Mouse (Mus musculus): ENCODE data around the gene Il6ra. TPM values are rescaled to one million over a fixed set of nuclear protein-coding genes. Genes with fewer than 3 reads are reported as not detected.

Gene Il6ra
- polyA plus RNA-seq, 1 experiment from 2014 or later = 0.39 TPM

- H3K27ac ChIP-seq (replicated peaks) = no peak overlapping the region
- no peaks in the 10 kb centered on the region for H3K36me3 ChIP-seq
- peaks cover 11% of the 10 kb centered on the region for H3K27me3 ChIP-seq (ENCODE audit: low read depth, poor library complexity, severe bottlenecking)
- H3K9me3 ChIP-seq (replicated peaks) = no peaks in the 10 kb centered on the region
- H3K4me3 ChIP-seq = no peak overlapping the region
- no peak for DNase-seq (ENCODE audit: low spot score)
- H3K4me1 ChIP-seq = peaks cover 23% of the 10 kb centered on the region
- 79% methylated on average over 8 of the region's 8 CpGs for WGBS
Observed at GRCm38 (mm10) chr3:89899511-89899908, 13.5 kb downstream of the Il6ra start.

GRCm38 (mm10) chr3:89898870-89899510 is 14.0 kb downstream of the Il6ra start:
- 75% methylated on average over 5 of the region's 5 CpGs for WGBS
- no peaks in the 10 kb centered on the region for H3K9me3 ChIP-seq (replicated peaks)

GRCm38 (mm10) chr3:89898011-89898410 is 15.0 kb downstream of the Il6ra start:
- no peak for DNase-seq (ENCODE audit: low spot score)
- WGBS = 84% methylated on average over 10 of the region's 10 CpGs
- no peak overlapping the region for H3K27ac ChIP-seq (replicated peaks)
- peaks cover 11% of the 10 kb centered on the region for H3K27me3 ChIP-seq (ENCODE audit: low read depth, poor library complexity, severe bottlenecking)
- H3K36me3 ChIP-seq = no peaks in the 10 kb centered on the region
- no peaks in the 10 kb centered on the region for H3K9me3 ChIP-seq (replicated peaks)
- H3K4me1 ChIP-seq = peaks cover 23% of the 10 kb centered on the region
- H3K4me3 ChIP-seq = no peak overlapping the region

More at GRCm38 (mm10) chr3:89898870-89899510, 14.0 kb downstream of the Il6ra start:
- Histone ChIP-seq H3K4me1 (peaks cover 23% of the 10 kb centered on the region), H3K27ac (replicated peaks) (no peak overlapping the region), H3K36me3 (no peaks in the 10 kb centered on the region), H3K27me3 (ENCODE audit: low read depth, poor library complexity, severe bottlenecking) (peaks cover 11% of the 10 kb centered on the region), H3K4me3 (no peak overlapping the region)
- DNase-seq (ENCODE audit: low spot score) = no peak

- no peak for DNase-seq (ENCODE audit: low spot score)
- peaks cover 11% of the 10 kb centered on the region for H3K27me3 ChIP-seq (ENCODE audit: low read depth, poor library complexity, severe bottlenecking)
- no peak overlapping the region for H3K4me3 ChIP-seq
- H3K36me3 ChIP-seq = no peaks in the 10 kb centered on the region
- H3K27ac ChIP-seq (replicated peaks) = no peak overlapping the region
- peaks cover 23% of the 10 kb centered on the region for H3K4me1 ChIP-seq
- 82% methylated on average over 8 of the region's 8 CpGs for WGBS
- no peaks in the 10 kb centered on the region for H3K9me3 ChIP-seq (replicated peaks)
Observed at GRCm38 (mm10) chr3:89897204-89897796, 15.7 kb downstream of the Il6ra start.

GRCm38 (mm10) chr3:89896571-89896970 is 16.4 kb downstream of the Il6ra start:
- DNase-seq (ENCODE audit: low spot score) = no peak
- WGBS = 21% methylated on average over 5 of the region's 5 CpGs
- H3K4me3 ChIP-seq = no peak overlapping the region

GRCm38 (mm10) chr3:89892517-89893106 is 20.4 kb downstream of the Il6ra start:
- no peaks in the 10 kb centered on the region for H3K36me3 ChIP-seq
- peaks cover 10% of the 10 kb centered on the region; the same call in 1 of the 2 replicates for H3K27me3 ChIP-seq (ENCODE audit: low read depth, poor library complexity, severe bottlenecking)
- H3K4me3 ChIP-seq = no peak overlapping the region
- no peaks in the 10 kb centered on the region for H3K9me3 ChIP-seq (replicated peaks)
- no peak overlapping the region for H3K27ac ChIP-seq (replicated peaks)
- H3K4me1 ChIP-seq = peaks cover 17% of the 10 kb centered on the region
- WGBS = 82% methylated on average over 5 of the region's 5 CpGs
- DNase-seq (ENCODE audit: low spot score) = no peak

More at GRCm38 (mm10) chr3:89896571-89896970, 16.4 kb downstream of the Il6ra start:
- Histone ChIP-seq H3K9me3 (replicated peaks) (no peaks in the 10 kb centered on the region), H3K4me1 (peaks cover 23% of the 10 kb centered on the region), H3K27me3 (ENCODE audit: low read depth, poor library complexity, severe bottlenecking) (peaks cover 11% of the 10 kb centered on the region), H3K27ac (replicated peaks) (no peak overlapping the region), H3K36me3 (no peaks in the 10 kb centered on the region)

- no peak for DNase-seq (ENCODE audit: low spot score)
- Histone ChIP-seq H3K4me3 (no peak overlapping the region), H3K36me3 (no peaks in the 10 kb centered on the region), H3K4me1 (peaks cover 10% of the 10 kb centered on the region), H3K9me3 (replicated peaks) (no peaks in the 10 kb centered on the region), H3K27me3 (ENCODE audit: low read depth, poor library complexity, severe bottlenecking) (peaks cover 10% of the 10 kb centered on the region), H3K27ac (replicated peaks) (no peak overlapping the region)
Observed at GRCm38 (mm10) chr3:89891696-89892095, 21.3 kb downstream of the Il6ra start.

- WGBS = 77% methylated on average over 8 of the region's 8 CpGs
- Histone ChIP-seq H3K4me3 (no peak overlapping the region), H3K27me3 (ENCODE audit: low read depth, poor library complexity, severe bottlenecking) (peaks cover 28% of the 10 kb centered on the region), H3K9me3 (replicated peaks) (no peaks in the 10 kb centered on the region), H3K4me1 (no peaks in the 10 kb centered on the region), H3K27ac (replicated peaks) (no peak overlapping the region), H3K36me3 (no peaks in the 10 kb centered on the region)
- no peak for DNase-seq (ENCODE audit: low spot score)
Observed at GRCm38 (mm10) chr3:89889841-89890430, 23.1 kb downstream of the Il6ra start.

GRCm38 (mm10) chr3:89887582-89888230 is 25.3 kb downstream of the Il6ra start:
- DNase-seq (ENCODE audit: low spot score) = no peak
- H3K36me3 ChIP-seq = no peaks in the 10 kb centered on the region
- WGBS = 90% methylated on average over 7 of the region's 7 CpGs
- H3K27me3 ChIP-seq (ENCODE audit: low read depth, poor library complexity, severe bottlenecking) = peaks cover 48% of the 10 kb centered on the region
- no peaks in the 10 kb centered on the region for H3K4me1 ChIP-seq
- H3K4me3 ChIP-seq = no peak overlapping the region
- no peak overlapping the region for H3K27ac ChIP-seq (replicated peaks)
- no peaks in the 10 kb centered on the region for H3K9me3 ChIP-seq (replicated peaks)

GRCm38 (mm10) chr3:89885766-89886165 is 27.2 kb downstream of the Il6ra start:
- peaks cover 67% of the 10 kb centered on the region for H3K27me3 ChIP-seq (ENCODE audit: low read depth, poor library complexity, severe bottlenecking)
- no peaks in the 10 kb centered on the region for H3K4me1 ChIP-seq
- no peak for DNase-seq (ENCODE audit: low spot score)
- 91% methylated on average over 11 of the region's 11 CpGs for WGBS
- no peaks in the 10 kb centered on the region for H3K36me3 ChIP-seq
- no peak overlapping the region for H3K27ac ChIP-seq (replicated peaks)
- no peaks in the 10 kb centered on the region for H3K9me3 ChIP-seq (replicated peaks)
- H3K4me3 ChIP-seq = no peak overlapping the region

- Histone ChIP-seq H3K27me3 (ENCODE audit: low read depth, poor library complexity, severe bottlenecking) (peaks cover 82% of the 10 kb centered on the region), H3K36me3 (no peaks in the 10 kb centered on the region), H3K9me3 (replicated peaks) (no peaks in the 10 kb centered on the region), H3K4me1 (peaks cover 2% of the 10 kb centered on the region), H3K4me3 (no peak overlapping the region), H3K27ac (replicated peaks) (no peak overlapping the region)
- WGBS = 90% methylated on average over 4 of the region's 4 CpGs
- no peak for DNase-seq (ENCODE audit: low spot score)
Observed at GRCm38 (mm10) chr3:89883582-89884041, 29.4 kb downstream of the Il6ra start.

- Histone ChIP-seq H3K4me3 (no peak overlapping the region), H3K36me3 (no peaks in the 10 kb centered on the region), H3K4me1 (peaks cover 12% of the 10 kb centered on the region), H3K9me3 (replicated peaks) (no peaks in the 10 kb centered on the region), H3K27me3 (ENCODE audit: low read depth, poor library complexity, severe bottlenecking) (peaks cover 91% of the 10 kb centered on the region), H3K27ac (replicated peaks) (no peak overlapping the region)
- no peak for DNase-seq (ENCODE audit: low spot score)
- WGBS = 78% methylated on average over 8 of the region's 8 CpGs
Observed at GRCm38 (mm10) chr3:89882556-89883181, 30.3 kb downstream of the Il6ra start.
